Mouse (Mus musculus) intestine, embryonic 14.5 days (tissue): ENCODE measurements around the gene Plxnd1. TPM values are rescaled to one million over a fixed set of nuclear protein-coding genes. Genes with fewer than 3 reads are reported as not detected.

Experiments used
- ATAC-seq: fragments of 200-750 bp; cut with Nextera tagmentation; replicated peaks from 2 replicates; pipeline ENCODE4 v1.8.0; 2017; ENCODE audit warnings: low read depth, moderate number of reproducible peaks, moderate TSS enrichment, moderate library complexity; ENCODE audit not compliant: low FRiP score, low TSS enrichment
- DNase-seq: peaks from one replicate; pipeline ENCODE4 v3.0.0-alpha.2; 2018; ENCODE audit warnings: low spot score
- H3K27ac ChIP-seq: fragments of 300-500 bp; sonication (generic); 2 replicates; pipeline ENCODE4 v1.5.1; 2014; ENCODE audit warnings: low read depth, mild to moderate bottlenecking, control low read depth
- H3K27me3 ChIP-seq: fragments of 300-500 bp; sonication (generic); replicated peaks from 2 replicates; pipeline ENCODE4 v1.6.1; 2014; ENCODE audit warnings: low read length, control low read depth; ENCODE audit not compliant: control insufficient read depth, insufficient read depth
- H3K36me3 ChIP-seq: fragments of 300-500 bp; sonication (generic); 2 replicates; pipeline ENCODE4 v1.6.1; 2014; ENCODE audit warnings: low read length, control low read depth; ENCODE audit not compliant: control insufficient read depth, insufficient read depth
- H3K4me1 ChIP-seq: fragments of 300-500 bp; sonication (generic); replicated peaks from 2 replicates; pipeline ENCODE4 v1.6.1; 2014; ENCODE audit warnings: low read length, control low read depth, mixed read lengths; ENCODE audit not compliant: control insufficient read depth, insufficient read depth
- H3K4me2 ChIP-seq: fragments of 300-500 bp; sonication (generic); 2 replicates; pipeline ENCODE4 v1.6.1; 2014; ENCODE audit warnings: low read length
- H3K4me3 ChIP-seq: fragments of 300-500 bp; sonication (generic); 2 replicates; pipeline ENCODE4 v1.5.1; 2014; ENCODE audit warnings: low read depth, low read length, control low read depth, mixed read lengths
- H3K9ac ChIP-seq: fragments of 300-500 bp; sonication (generic); 2 replicates; pipeline ENCODE4 v1.6.1; 2014; ENCODE audit warnings: mild to moderate bottlenecking, low read length
- H3K9me3 ChIP-seq: fragments of 300-500 bp; sonication (generic); 2 replicates; pipeline ENCODE4 v1.6.1; 2016; ENCODE audit warnings: low read length, control low read depth; ENCODE audit not compliant: control insufficient read depth
- WGBS: fragments of 180-500 bp; shearing (Covaris S2); extraction: QIAGEN DNeasy Blood & Tissue Kit; methylation state at CpG from one replicate; pipeline ENCODE4 v1.1.7; 2014; 5-methylcytosine and 5-hydroxymethylcytosine counted together
- polyA plus RNA-seq: library from polyadenylated mRNA; unstranded; fragments of >200 nt; fragmentation: Nextera tagmentation; extraction: Ambion mirVana; gene quantifications from 2 replicates; pipeline ENCODE4 v1.2.1, GENCODE M21; 2014

The Plxnd1 gene
- polyA plus RNA-seq, 1 experiment from 2014 or later: 46.5 TPM

DNA sequence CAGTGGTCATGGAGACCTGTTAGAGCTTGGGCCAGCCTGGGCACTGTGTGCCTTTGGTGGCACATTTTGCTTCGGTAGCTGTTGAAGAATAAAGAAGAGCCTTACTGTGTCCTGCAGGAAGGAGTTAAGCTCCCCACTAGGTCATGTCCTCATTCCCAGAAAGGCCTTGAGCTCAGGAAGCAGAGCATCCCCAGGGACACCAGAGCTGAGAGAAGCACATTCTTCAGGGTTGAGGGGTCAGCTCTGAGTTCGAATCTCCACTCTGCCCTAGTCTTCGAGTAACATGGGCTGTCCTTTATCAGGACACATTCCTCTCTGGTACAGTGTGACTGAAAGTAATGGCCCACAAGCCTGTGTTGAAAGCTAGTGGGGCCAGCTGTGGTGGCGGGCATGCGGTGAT lies 74.9 kb downstream of the Plxnd1 start:
- 92% methylated on average over 5 of the region's 5 CpGs for WGBS
- 0 out of 2 replicates have a peak, but pooled peaks cover 7% of the 10 kb centered on the region for H3K36me3 ChIP-seq
- H3K9ac ChIP-seq: no peak overlapping the region
- H3K4me3 ChIP-seq: no peak overlapping the region
- DNase-seq: no peak
- ATAC-seq: no peak
- 0 out of 2 replicates have a peak, but pooled peaks cover 5% of the 10 kb centered on the region for H3K4me1 ChIP-seq
- no peaks in the 10 kb centered on the region for H3K9me3 ChIP-seq
- no peak overlapping the region for H3K4me2 ChIP-seq
- no peak overlapping the region for H3K27ac ChIP-seq
- no peaks in the 10 kb centered on the region for H3K27me3 ChIP-seq

DNA sequence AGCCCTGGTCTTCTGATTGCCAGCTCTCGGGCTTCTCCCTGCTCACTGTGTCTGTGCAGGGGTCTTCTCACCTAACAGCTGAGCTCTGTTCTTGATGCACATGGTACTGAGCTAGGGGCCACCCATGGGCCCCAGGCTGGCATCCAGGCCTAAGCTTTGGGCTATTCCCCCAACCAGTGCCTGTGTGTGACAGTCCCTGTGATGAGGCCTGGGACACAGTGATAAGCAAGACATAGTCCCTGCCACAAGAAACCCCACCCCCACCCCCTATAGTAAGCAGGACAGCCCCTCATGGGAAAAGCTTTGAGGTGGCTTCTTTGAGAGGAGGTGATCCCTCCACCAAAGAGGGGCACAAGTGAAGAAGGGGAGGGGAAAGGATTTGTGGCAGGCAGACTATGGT lies 76.2 kb downstream of the Plxnd1 start:
- Histone ChIP-seq H3K36me3 (0 out of 2 replicates have a peak, but pooled peaks cover 7% of the 10 kb centered on the region), H3K4me3 (no peak overlapping the region), H3K4me2 (no peak overlapping the region), H3K9ac (no peak overlapping the region), H3K27ac (no peak overlapping the region), H3K9me3 (no peaks in the 10 kb centered on the region), H3K4me1 (no peaks in the 10 kb centered on the region), H3K27me3 (no peaks in the 10 kb centered on the region)
- ATAC-seq (no peak), DNase-seq (no peak)
- 72% methylated on average over 1 of the region's 1 CpGs for WGBS

GRCm38 (mm10) chr6:115916611-115917010 lies 78.2 kb downstream of the Plxnd1 start:
- no peaks in the 10 kb centered on the region for H3K9me3 ChIP-seq
- no peak overlapping the region for H3K4me3 ChIP-seq
- WGBS: 77% methylated on average over 5 of the region's 5 CpGs
- 0 out of 2 replicates have a peak, but pooled peaks cover 11% of the 10 kb centered on the region for H3K36me3 ChIP-seq
- no peak overlapping the region for H3K9ac ChIP-seq
- no peak overlapping the region for H3K27ac ChIP-seq
- DNase-seq (no peak), ATAC-seq (no peak)
- no peak overlapping the region for H3K4me2 ChIP-seq
- no peaks in the 10 kb centered on the region for H3K4me1 ChIP-seq
- no peaks in the 10 kb centered on the region for H3K27me3 ChIP-seq

DNA sequence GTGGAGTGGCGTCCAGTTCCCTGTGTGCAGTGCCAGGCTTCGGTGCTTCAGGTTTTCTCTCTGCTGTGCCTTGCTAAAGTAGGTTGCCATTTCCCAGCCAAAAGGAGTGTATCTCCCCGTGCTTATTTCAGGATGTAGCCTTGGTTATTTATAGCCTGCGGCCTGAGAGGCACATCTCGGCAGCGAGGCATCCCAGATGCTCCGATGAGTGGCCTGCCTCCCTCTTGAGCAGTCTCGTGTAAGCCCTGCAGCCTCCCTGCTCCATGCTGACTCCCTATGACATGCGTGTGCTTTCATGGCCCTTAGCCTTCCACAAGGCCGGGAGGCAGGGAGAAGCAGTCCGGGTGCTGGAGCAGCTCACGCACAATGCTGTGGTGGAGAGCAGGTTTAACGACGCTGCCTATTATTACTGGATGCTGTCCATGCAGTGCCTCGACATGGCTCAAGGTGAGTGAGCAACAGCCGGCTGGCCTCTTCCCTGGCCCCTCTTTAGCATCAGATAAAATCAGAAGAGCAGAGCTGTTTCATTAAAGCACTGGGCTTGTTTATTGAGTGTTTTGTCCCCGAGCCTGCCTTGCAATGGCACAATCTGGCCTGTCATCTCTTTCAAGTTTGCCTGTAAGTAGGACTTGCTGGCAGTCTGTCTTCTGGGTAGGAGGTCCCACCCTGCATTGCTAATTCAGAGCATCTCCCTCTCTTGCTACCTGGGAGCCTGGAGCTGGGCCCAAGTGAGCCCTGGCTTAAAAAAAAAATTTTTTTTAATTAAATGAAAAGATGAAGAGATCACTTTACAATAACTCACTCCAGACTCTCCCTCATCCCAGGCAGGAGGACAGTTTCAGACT lies 79.0 kb downstream of the Plxnd1 start:
- no peaks in the 10 kb centered on the region for H3K27me3 ChIP-seq
- ATAC-seq (no peak), DNase-seq (no peak)
- H3K9me3 ChIP-seq: no peaks in the 10 kb centered on the region
- H3K4me3 ChIP-seq: no peak overlapping the region
- 51% methylated on average over 17 of the region's 17 CpGs for whole genome bisulfite sequencing
- H3K27ac ChIP-seq: no peak overlapping the region
- no peak overlapping the region for H3K9ac ChIP-seq
- H3K4me2 ChIP-seq: no peak overlapping the region
- H3K4me1 ChIP-seq: no peaks in the 10 kb centered on the region
- H3K36me3 ChIP-seq: 0 out of 2 replicates have a peak, but pooled peaks cover 11% of the 10 kb centered on the region

GRCm38 (mm10) chr6:115914511-115915202 lies 80.1 kb downstream of the Plxnd1 start:
- no peaks in the 10 kb centered on the region for H3K9me3 ChIP-seq
- H3K4me1 ChIP-seq: no peaks in the 10 kb centered on the region
- H3K27ac ChIP-seq: no peak overlapping the region
- no peak overlapping the region for H3K4me3 ChIP-seq
- H3K4me2 ChIP-seq: no peak overlapping the region
- no peak overlapping the region for H3K9ac ChIP-seq
- DNase-seq: no peak
- 0 out of 2 replicates have a peak, but pooled peaks cover 8% of the 10 kb centered on the region for H3K36me3 ChIP-seq
- H3K27me3 ChIP-seq: no peaks in the 10 kb centered on the region
- 90% methylated on average over 15 of the region's 15 CpGs for WGBS
- no peak for ATAC-seq

DNA sequence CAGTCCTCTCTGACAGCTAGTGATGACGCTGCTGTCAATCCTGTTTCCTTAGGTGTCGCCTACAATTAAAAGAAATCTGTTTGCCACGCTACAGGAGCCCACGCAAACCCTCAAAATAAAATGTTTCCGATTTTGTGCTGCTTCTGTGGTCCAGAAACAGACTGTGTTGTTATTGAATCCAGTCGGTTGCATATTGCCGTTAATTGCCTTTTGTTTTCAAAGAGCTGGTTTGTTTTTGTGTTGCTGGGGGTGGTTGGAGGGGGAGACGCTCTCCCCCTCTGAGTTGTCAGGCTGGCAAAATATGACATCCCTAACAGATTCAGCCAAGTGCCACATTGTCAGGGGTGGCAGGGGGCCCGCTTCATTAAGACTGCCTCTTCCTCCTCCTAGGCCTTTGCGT lies 81.3 kb downstream of the Plxnd1 start:
- H3K9ac ChIP-seq: no peak overlapping the region
- DNase-seq (no peak), ATAC-seq (no peak)
- H3K27ac ChIP-seq: no peak overlapping the region
- WGBS: 91% methylated on average over 10 of the region's 10 CpGs
- no peaks in the 10 kb centered on the region for H3K9me3 ChIP-seq
- H3K36me3 ChIP-seq: 0 out of 2 replicates have a peak, but pooled peaks cover 8% of the 10 kb centered on the region
- H3K27me3 ChIP-seq: no peaks in the 10 kb centered on the region
- 0 out of 2 replicates have a peak, but pooled peaks cover 6% of the 10 kb centered on the region for H3K4me1 ChIP-seq
- H3K4me3 ChIP-seq: no peak overlapping the region
- H3K4me2 ChIP-seq: no peak overlapping the region

GRCm38 (mm10) chr6:115911763-115912162 lies 83.0 kb downstream of the Plxnd1 start:
- Histone ChIP-seq H3K4me2 (no peak overlapping the region), H3K36me3 (peaks cover 9% of the 10 kb centered on the region; the same call in 1 of the 2 replicates), H3K4me1 (0 out of 2 replicates have a peak, but pooled peaks cover 10% of the 10 kb centered on the region), H3K27me3 (no peaks in the 10 kb centered on the region), H3K9me3 (no peaks in the 10 kb centered on the region), H3K4me3 (no peak overlapping the region), H3K27ac (no peak overlapping the region), H3K9ac (no peak overlapping the region)
- WGBS: 78% methylated on average over 6 of the region's 6 CpGs
- DNase-seq (no peak), ATAC-seq (no peak)

DNA sequence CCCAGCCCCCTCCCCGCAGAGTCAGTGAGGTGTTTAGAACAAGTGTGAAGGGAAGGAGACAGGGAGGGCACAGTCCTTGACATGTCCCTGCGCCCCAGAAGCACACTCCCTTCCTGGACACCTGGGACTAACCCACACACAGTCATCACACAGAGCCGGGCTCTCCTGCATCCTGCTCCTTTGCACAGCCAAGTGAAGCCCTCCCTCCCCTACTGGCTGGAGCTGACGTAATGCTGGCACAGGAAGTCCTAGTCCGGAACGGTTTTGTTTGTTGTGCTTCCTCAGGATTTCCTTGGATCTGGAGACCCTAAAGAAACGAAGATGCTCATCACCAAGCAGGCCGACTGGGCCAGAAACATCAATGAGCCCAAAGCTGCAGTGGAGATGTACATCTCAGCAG lies 84.9 kb downstream of the Plxnd1 start:
- H3K9ac ChIP-seq: no peak overlapping the region
- no peak overlapping the region for H3K4me2 ChIP-seq
- peaks cover 13% of the 10 kb centered on the region; the same call in 1 of the 2 replicates for H3K36me3 ChIP-seq
- DNase-seq (no peak), ATAC-seq (no peak)
- 0 out of 2 replicates have a peak, but pooled peaks cover 10% of the 10 kb centered on the region for H3K4me1 ChIP-seq
- WGBS: 54% methylated on average over 8 of the region's 8 CpGs
- H3K27ac ChIP-seq: peak overlapping the region; percentile 51; the same call in 1 of the 2 replicates
- H3K4me3 ChIP-seq: no peak overlapping the region
- no peaks in the 10 kb centered on the region for H3K9me3 ChIP-seq
- no peaks in the 10 kb centered on the region for H3K27me3 ChIP-seq
